Mouse (Mus musculus) large intestine, adult 2 months (tissue): ENCODE measurements around the gene Saxo2. TPM values are rescaled to one million over a fixed set of nuclear protein-coding genes. Genes with fewer than 3 reads are reported as not detected.
A peak's percentile ranks its signal among the peaks of the same experiment; 100 is the strongest.

Source experiments
- DNase-seq: peaks from one replicate; pipeline ENCODE4 v3.0.0-alpha.2; 2012; ENCODE audit warnings: low read depth, low spot score
- WGBS: fragments of 180-500 bp; shearing (Covaris S2); methylation state at CpG from one replicate; pipeline ENCODE4 v1.1.7; 2018; 5-methylcytosine and 5-hydroxymethylcytosine counted together
- polyA plus RNA-seq: library from polyadenylated mRNA; depleted of rRNA; stranded (reverse); fragments of >200 nt; gene quantifications from 2 replicates; pipeline ENCODE4 v1.2.3, GENCODE M21; 2012; rRNA removed

Saxo2 gene
- 0.25 and 0.51 TPM in 2 replicates for polyA plus RNA-seq

- 1% methylated on average over 46 of the region's 46 CpGs for WGBS
- DNase-seq = peak; percentile 82
Measured at GRCm38 (mm10) chr7:82648353-82649080, at the start of gene Saxo2, which contains the start of gene Efl1. TSS of gene Saxo2 (minus strand) at chr7:82648528. TSS of gene Efl1 (plus strand) at chr7:82648614.

DNA sequence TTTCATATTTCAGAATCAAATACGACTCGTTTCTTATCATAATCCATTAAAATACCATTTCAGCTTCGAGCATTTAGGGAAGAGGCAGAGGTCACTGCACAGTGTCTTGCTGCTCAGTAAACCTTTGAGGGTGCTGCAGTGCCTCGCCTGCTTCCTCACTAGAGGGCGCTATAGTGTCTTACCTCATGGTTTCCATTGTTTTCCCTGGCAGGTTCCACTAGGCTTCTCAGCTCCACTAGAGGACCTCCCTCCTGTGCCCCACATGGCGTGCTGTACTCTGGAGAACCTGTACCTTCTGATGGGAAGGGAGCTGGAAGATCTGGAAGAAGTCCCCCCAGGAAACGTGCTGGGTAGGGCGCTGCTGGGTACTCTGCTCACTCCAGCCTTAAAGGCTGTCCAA is 49.3 kb upstream of the Saxo2 start:
- DNase-seq = no peak
- 86% methylated on average over 8 of the region's 8 CpGs for WGBS

DNA sequence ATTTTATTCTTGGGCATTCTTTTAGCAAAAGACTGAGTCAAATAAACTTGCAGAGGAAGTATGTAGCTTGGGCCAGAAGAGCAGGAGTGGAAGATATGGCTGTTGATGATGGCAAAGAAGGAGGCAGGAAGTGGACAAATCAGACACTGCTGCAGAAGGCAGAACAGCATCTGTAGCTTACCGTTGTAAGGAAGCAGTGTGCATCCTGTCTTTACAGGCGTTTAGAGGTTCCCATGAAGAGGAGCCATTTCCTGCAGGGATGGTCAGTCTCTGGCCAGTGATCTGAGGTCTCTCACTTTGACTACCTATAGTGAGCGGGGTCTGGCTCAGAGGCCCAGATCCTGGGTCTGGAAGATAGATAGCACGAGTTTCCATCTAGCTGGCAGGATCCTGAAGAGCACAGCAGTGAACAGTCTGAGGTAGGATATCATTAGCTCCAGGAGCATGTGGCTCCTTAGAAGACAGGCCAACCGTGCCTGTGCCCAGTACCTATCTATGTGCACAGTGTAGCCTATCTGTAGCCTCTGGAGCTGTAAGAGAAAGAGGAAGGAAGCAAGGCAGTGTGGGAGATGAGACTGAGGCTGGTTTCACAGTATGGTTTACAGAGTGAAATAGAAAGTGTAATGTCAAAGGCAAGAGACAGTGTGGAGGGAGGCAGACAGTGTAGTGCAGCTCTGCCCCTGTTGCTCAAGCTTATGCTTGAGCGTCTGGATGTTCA is 42.9 kb upstream of the Saxo2 start:
- DNase-seq = no peak

GRCm38 (mm10) chr7:82688736-82689135 is 40.4 kb upstream of the Saxo2 start:
- WGBS = 20% methylated on average over 3 of the region's 3 CpGs
- DNase-seq = peak; percentile 10

More for the DNA sequence above, 42.9 kb upstream of the Saxo2 start:
- 73% methylated on average over 6 of the region's 6 CpGs for WGBS

GRCm38 (mm10) chr7:82679901-82680300 is 31.6 kb upstream of the Saxo2 start:
- WGBS = 89% methylated on average over 5 of the region's 5 CpGs
- no peak for DNase-seq

DNA sequence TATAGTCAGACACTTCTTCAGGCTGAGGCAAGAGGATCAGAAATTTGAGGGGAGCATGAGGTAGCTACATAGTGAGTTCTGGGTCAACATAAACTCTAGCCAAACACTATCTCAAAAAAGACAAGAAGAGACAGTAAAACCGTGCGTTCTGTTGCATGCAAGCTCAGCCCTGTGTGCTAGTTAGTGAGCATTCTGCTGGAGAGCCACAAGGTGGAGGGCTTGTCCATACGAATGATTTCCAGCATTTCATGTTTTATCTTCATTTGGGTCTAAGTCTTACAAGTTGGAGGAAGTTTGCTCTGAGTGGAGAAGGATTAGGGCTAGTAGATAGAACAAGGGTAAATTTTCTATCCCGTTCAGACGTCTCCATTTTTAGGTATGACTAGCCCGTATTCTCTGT is 28.5 kb upstream of the Saxo2 start:
- no peak for DNase-seq
- WGBS = 79% methylated on average over 6 of the region's 6 CpGs

DNA sequence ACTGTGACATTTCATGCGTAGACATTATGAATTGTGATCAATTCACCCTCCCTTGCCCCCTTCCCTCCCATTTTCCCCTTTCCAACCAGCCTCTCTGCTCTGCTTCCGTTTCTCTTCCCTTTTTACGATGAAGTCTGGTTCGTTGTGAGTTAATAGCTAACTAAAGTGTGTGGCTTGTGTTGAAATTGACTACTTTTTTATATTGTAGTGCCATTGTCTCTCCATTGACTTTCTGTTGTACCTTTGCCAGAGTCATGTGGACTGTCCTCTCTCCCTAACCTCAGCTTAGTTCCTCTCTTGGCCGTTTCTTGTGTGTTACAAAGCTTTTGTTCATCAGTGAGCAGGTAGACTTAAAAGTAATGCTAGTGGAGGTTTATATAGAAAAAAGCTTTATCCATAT is 27.7 kb upstream of the Saxo2 start:
- peak; percentile 4 for DNase-seq
- WGBS = 43% methylated on average over 5 of the region's 5 CpGs

GRCm38 (mm10) chr7:82664604-82665003 is 16.3 kb upstream of the Saxo2 start:
- 42% methylated on average over 3 of the region's 3 CpGs for WGBS
- DNase-seq = peak; percentile 14

- 6% methylated on average over 6 of the region's 6 CpGs for WGBS
Measured at GRCm38 (mm10) chr7:82649081-82649445, 735 bp upstream of the Saxo2 start.

DNA sequence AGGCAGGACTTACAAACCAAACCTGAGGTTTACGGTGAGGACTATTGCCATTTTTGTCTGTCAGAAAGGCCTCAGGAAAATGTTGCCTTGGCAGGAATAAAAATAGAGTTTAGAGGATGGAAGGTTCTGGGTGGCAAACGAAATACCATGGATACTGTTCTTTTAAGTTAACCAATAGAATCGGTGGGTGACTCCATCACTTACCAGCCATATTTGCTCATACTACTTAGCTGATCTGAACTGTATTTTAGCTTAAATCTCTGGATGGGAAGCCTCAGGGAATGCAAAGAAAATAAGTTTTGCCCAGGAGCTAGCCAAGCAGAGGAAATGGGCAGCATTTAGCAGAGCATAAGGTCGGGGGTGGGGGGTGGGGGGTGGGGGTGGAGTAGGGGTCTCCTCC is 419 bp downstream of the Saxo2 start:
- 14% methylated on average over 4 of the region's 4 CpGs for WGBS
- DNase-seq = no peak

More at GRCm38 (mm10) chr7:82649081-82649445, 735 bp upstream of the Saxo2 start:
- peak; percentile 35 for DNase-seq

DNA sequence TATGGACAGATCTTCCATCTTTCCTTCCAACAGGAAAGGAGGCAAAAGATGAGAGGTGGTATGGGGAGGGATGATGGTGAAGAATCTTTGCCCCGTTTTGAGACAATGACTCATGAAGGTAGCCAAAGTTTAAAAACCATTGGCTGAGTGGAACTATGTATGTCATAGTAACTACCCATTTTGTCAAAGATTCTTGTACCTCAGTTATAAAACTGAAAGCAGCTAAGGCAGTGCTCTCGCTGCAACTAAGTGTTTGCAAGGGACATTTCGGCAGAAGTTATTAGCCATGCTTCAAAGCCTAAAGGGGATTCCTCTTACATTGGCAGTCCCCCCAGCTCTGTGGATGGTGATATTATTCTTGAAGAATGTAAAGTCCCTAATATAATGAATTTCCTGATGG is 1.1 kb downstream of the Saxo2 start:
- no peak for DNase-seq
- 87% methylated on average over 3 of the region's 3 CpGs for WGBS

DNA sequence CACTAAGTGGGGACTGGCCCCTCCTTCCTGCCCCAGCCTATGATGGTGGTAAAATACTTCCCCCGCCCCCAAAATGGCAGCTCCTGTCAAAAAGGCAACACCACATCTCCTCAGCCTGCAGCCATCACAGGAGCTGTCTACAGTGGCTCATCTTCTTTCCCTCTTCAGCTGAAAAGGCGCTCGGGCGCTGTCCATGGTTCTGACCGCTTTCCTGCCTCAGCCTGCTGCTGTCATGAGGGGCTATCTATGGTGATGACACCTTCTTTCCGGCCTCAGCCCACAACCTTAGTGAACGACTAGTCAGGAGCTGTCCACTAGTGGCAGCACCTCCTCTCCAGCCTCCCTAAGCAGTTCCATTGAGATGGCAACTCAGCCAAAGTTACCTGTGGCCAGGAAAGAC is 23.0 kb downstream of the Saxo2 start:
- 16% methylated on average over 7 of the region's 7 CpGs for WGBS
- DNase-seq = no peak

DNA sequence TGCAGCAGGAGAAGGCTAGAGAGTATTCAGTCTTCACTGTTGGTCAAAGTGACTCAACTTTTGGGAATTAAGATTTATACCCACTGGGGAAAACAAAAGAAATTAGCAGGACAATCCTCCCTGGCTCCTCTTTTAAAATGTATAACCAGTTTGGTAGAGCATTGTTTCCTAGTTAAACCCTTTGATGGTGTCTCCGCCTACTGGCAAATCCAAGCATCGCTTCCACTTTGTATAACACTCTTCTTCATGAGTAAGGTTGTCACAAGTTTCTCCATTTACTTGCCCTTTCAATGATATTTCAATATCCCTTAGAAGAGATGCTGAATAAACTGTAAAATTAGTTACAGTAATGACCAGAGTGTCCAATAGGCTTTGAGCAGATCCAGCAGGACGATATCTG is 38.7 kb downstream of the Saxo2 start:
- DNase-seq = no peak
- WGBS = 67% methylated on average over 3 of the region's 3 CpGs

- WGBS = 59% methylated on average over 6 of the region's 6 CpGs
- DNase-seq = no peak
Measured at GRCm38 (mm10) chr7:82605425-82605824, 42.9 kb downstream of the Saxo2 start.

GRCm38 (mm10) chr7:82602008-82602407 is 46.3 kb downstream of the Saxo2 start:
- 81% methylated on average over 4 of the region's 4 CpGs for WGBS
- no peak for DNase-seq

- no peak for DNase-seq
- 59% methylated on average over 6 of the region's 6 CpGs for WGBS
Measured at GRCm38 (mm10) chr7:82590931-82591330, 57.4 kb downstream of the Saxo2 start.

Other genes with a start within 250 kb of the Saxo2 start
- gene Efl1, start 86 bp upstream of the Saxo2 start, polyA plus RNA-seq = 4.3 and 7.2 TPM in 2 replicates
- 2.5 and 3.0 TPM in 2 replicates for gene Mex3b, start 218.8 kb upstream of the Saxo2 start, polyA plus RNA-seq